Mouse (Mus musculus): ENCODE results near the gene Src.
"Not testable (repeated sequence)": the region's sequence is repeated elsewhere in the genome, so short reads cannot be mapped to it uniquely, and the experiment has no call there.

Src gene

DNA sequence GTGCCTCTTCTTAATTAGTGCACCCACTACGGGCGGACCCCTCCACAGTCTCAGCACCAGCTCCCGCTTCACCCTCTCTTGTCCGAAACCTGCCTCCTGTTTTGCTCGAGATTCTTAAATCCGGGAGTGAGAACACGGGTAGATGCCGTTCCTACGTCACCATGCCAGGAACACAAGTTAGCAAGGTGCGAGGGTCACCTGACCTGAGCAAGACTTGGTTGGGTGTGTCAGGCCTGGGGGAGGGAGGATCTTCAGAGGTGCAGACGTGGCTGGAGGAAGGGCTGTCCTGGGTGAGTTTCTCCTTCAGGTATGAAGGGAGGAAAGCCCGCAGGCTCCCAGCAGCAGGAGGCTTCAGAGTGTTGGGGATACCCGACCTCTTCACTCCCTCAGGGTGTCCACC is at the start of gene Src:
Gene Src, plus strand, starts transcription at position 239 of the 400 bp plus-strand sequence.
- no peak for DNase-seq (ENCODE audit: low read depth)

- no peak for DNase-seq (ENCODE audit: low read depth)
Observed at GRCm38 (mm10) chr2:157371696-157372095, 46.5 kb upstream of the Src start.

DNA sequence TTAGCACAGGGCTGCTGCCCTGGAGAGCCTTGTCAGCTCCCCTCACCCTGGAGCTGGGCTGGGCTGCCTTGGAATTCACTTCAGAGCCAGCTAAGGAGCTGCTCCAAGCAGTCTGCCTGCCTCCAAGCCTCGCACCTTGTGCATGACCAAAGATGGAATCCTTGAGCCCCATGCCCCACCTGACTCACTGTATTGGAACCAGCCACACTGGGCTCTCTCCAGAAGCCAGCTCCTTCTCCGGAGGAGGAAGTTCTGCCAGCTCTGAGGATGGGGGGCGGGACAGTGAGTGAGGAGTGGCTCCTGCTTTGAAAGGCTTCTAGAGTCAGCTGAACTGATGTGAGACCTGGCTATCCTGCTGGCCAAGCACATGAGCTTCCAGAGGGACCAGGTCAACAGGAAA is 44.6 kb upstream of the Src start:
- peak; percentile 46 for DNase-seq (ENCODE audit: low read depth)

DNA sequence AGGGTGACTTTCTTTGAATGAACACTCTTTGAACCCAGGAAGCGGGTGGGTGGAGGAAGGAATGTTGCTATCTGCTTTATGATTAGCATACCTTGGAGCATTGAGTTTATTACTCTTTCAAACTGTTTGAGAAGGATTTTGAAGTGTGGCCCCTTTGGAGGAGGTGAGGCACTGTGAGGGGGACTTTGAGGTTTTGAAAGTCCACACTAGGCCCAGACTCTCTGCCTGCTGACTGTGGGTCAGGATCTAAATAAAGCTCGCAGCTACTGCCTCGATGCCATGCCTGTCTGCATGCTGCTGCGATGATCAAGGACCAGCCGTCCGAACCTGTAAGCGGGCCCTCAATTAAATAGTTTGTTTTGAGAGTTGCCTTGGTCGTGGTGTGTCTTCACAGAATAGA is 43.2 kb upstream of the Src start:
- DNase-seq (ENCODE audit: low read depth): no peak

GRCm38 (mm10) chr2:157375794-157376757 is 42.2 kb upstream of the Src start:
- DNase-seq (ENCODE audit: low read depth): no peak

GRCm38 (mm10) chr2:157376995-157377394 is 41.2 kb upstream of the Src start:
- no peak for DNase-seq (ENCODE audit: low read depth)

- DNase-seq (ENCODE audit: low read depth): no peak
Observed at GRCm38 (mm10) chr2:157384836-157385235, 33.4 kb upstream of the Src start.

DNA sequence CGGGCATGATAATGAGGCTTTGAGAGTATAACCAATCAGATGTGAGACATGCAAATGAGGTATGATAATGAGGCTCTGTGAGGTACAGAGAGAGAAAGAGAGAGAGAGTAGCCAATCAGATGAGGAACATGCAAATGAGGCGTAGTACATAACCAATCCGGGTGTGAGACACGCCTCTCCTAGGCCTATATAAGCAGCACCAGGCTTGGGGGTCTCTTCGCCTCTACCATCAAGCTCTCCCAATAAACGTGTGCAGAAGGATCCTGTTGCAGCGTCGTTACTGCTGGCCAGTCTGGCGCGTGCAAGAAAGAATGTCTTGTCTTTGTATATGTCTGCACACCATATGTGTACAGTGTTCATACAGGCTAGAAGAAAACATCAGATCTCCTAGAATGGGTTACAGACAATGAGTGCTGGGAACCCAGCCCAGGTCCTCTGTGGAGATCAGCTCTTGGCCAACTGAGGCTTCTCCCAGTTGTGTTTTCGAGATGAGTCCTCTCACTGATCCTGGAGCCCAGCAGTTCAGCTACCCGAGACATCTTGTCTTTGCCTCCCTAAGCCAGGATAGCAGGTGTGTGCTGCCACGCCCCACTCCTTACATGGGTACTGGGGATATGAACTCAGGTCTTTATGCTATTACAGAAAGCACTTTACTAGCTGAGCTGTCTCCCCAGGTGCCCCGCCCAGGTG is 29.2 kb upstream of the Src start:
- not testable (repeated sequence) for DNase-seq (ENCODE audit: low read depth)

DNA sequence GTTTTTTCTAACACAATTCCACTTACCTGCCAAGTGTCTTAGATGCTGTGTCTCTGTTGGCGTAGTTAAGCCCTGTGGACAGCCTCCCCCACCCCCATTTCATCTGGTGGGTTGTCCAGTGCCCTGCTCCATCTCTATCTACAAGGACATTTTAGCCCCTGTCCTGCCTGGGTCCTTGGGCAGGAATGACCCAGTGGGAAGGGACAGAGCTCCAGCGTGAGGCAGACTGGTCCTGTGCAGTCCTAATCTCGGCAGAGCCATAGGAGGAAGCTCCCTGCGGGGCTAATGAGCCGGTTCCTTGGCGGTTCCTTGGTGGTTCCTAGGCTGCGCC is 28.7 kb upstream of the Src start:
- DNase-seq (ENCODE audit: low read depth): no peak

DNA sequence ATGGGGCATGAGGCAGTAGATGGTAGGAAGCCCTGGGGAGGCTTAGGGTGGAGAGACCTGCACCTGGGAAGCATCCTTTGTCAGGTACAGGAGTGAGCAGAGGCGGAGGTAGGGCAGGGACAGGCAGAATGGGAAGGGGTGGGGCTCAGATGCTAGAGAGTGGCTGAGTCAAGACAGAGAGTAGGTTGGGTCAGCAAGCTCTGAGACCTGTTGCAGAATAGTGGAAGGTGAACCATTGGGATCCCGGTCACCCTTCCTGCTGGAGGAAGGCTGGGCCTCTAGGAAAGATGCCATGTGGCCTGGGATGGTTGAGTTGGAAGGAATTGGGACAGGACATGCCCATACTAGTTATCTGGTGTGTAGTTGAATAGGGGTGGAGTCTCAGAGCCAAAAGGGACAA is 25.9 kb upstream of the Src start:
- DNase-seq (ENCODE audit: low read depth): no peak

DNA sequence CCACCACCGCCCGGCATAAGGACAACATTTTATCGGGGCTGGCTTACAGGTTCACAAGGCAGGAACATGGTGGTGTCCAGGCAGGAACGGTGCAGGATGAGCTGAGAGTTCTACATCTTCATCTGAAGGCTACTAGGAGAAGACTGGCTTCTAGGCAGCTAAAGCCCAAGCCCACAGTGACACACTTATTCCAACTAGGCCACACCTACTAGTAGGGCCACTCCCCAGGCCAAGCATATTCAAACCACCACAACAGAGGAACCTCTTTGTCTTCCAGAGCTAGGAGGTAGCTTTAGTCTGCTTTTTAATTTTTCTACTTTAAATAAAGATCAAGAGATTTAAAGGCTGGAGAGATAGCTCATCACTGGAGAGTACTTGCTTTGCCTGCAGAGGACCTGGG is 24.7 kb upstream of the Src start:
- DNase-seq (ENCODE audit: low read depth): no peak

- DNase-seq (ENCODE audit: low read depth): no peak
Observed at GRCm38 (mm10) chr2:157394868-157395267, 23.4 kb upstream of the Src start.

DNA sequence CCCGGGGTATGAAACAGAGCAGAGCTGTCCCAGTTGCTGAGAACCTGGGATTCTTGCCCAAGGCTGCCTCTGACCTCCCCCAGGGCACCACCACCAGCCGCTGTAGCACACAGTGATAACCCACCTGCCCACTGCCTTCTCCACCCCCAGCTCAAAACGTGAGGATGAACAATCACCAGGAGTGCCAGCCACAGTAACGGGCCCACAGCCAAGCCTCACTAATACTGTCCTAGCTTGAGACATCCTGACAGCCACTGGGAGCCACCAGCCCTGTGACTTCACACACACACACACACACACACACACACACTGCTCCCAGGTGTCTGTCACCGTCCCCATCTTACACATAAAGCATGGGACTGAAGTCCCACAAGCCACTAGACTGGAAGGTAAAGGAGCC is 22.9 kb upstream of the Src start:
- no peak for DNase-seq (ENCODE audit: low read depth)

DNA sequence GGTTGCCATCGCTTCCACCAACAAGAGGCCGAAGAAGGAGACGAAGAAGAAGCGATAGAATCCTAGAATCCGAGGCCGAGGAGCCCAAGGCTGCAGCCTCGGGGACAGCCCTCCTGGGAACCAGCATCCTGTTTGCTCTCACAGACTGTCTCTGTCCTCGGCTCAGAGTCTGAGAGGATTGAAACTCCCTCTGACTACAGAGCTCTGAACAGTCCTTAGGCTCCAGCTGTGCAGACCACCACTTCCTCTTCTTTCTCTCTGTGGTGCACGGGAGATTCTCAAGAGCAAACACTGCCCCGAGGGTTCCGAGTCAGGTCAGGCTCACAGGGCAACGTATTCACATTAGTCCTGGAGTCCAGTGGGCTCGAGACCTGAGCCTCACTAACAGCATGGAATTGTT is 22.3 kb upstream of the Src start:
- no peak for DNase-seq (ENCODE audit: low read depth)

- no peak for DNase-seq (ENCODE audit: low read depth)
Observed at GRCm38 (mm10) chr2:157397376-157397775, 20.9 kb upstream of the Src start.

DNA sequence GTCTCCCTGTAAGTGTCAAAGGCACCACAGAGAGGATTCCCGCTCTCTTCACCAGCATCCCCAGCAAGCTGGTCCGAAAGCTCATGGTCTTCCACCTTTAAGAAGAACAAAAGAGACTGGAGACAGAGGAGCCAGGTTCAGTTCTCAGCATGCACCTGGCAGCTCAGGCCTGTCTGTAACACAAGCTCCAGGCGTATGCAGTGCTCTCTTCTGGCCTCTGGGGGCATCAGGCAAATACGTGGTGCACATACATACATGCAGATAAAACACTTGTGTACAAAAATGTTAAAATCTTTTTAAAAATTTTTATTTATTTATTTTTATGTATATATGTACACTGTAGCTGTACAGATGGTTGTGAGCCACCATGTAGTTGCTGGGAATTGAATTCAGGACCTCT is 19.7 kb upstream of the Src start:
- DNase-seq (ENCODE audit: low read depth): no peak

DNA sequence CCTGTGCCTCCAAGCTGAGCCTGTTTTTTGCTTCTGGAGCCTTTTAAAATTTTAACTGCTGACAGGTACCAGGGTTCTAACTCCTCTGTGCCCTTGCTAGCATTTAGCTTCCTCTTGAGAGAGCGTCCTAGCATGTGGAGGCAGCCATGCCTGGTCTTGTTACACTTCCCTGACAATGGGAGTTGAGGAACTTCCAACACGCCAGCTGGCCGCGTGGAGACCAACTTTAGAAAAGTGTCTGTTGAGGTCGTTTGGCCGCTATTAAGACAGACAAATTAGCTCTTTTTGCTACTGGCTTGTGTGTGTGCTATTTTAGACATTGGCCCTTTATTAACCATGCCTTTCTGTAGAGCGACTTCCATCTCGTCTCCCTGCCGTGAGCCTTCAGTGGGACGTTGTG is 18.4 kb upstream of the Src start:
- no peak for DNase-seq (ENCODE audit: low read depth)

DNA sequence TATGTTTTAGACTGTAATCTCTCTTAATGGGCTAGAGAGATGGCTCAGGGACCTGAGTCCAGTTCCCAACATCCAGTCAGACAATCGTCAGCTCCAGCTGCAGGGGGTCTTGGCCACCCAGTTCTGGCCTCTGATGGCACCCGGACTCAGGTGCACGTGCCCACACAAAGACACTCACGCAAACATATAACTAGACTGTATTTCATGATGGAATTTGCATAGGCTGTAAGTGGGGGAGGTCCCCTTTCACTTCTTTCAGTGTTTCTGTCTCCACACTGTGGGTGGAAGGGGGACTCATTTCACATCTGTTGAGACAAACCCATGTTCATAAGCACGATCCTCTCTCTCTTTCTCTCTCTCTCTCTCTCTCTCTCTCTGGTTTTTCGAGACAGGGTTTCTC is 17.8 kb upstream of the Src start:
- no peak for DNase-seq (ENCODE audit: low read depth)

- no peak for DNase-seq (ENCODE audit: low read depth)
Observed at GRCm38 (mm10) chr2:157401261-157401660, 17.0 kb upstream of the Src start.

- DNase-seq (ENCODE audit: low read depth): peak; percentile 65
Observed at GRCm38 (mm10) chr2:157407596-157407995, 10.6 kb upstream of the Src start.

GRCm38 (mm10) chr2:157409793-157410533 is 8.3 kb upstream of the Src start:
- no peak for DNase-seq (ENCODE audit: low read depth)

GRCm38 (mm10) chr2:157411151-157411693 is 7.0 kb upstream of the Src start:
- DNase-seq (ENCODE audit: low read depth): no peak

GRCm38 (mm10) chr2:157412497-157412896 is 5.7 kb upstream of the Src start:
- no peak for DNase-seq (ENCODE audit: low read depth)

Data from fibroblast of lung, adult 2 months (primary cell).